Mouse (Mus musculus): Measurements from ENCODE around the gene Slc13a5.

GRCm38 (mm10) chr11:72245196-72245753 lies 21.7 kb downstream of the Slc13a5 start:
- TF ChIP-seq GATA1 (IDR thresholded peaks at IDR 0.05; ENCODE audit: borderline replicate concordance, low read length): no peak
- TF ChIP-seq FLI1 (IDR thresholded peaks at IDR 0.05; ENCODE audit: low read length): no peak

All from megakaryocyte, embryonic 14.5 days (primary cell).